Mouse (Mus musculus) erythroid progenitor cell, adult 5-6 weeks (primary cell): ENCODE measurements around the gene Lmod3. TPM values are rescaled to one million over a fixed set of nuclear protein-coding genes. Genes with fewer than 3 reads are reported as not detected.
"Not testable (repeated sequence)": the region's sequence is repeated elsewhere in the genome, so short reads cannot be mapped to it uniquely, and the experiment has no call there.

Experiments
- ATAC-seq: replicated peaks from 2 replicates; pipeline ENCODE4 v1.8.0; 2016; ENCODE audit warnings: moderate number of reproducible peaks, mild to moderate bottlenecking, moderate TSS enrichment, inconsistent platforms; ENCODE audit not compliant: poor library complexity, low FRiP score, severe bottlenecking
- total RNA-seq, 2 experiments: library from RNA; stranded (forward) in 1 of 2; stranded (reverse) in 1 of 2; fragments of 150-400 nt in 1 of 2; fragments of 186-747, 209-891 nt in 1 of 2; gene quantifications; 2 replicates each; pipeline versions ENCODE4 v1.2.3 to v1.2.4; 2015 to 2017; ENCODE audit warnings: low replicate concordance in 2 of 2

Lmod3 gene
- total RNA-seq, 2 experiments from 2014 or later: not detected

- no peak for ATAC-seq
Observed at GRCm38 (mm10) chr6:97278014-97278787, 25.6 kb upstream of the Lmod3 start.

GRCm38 (mm10) chr6:97276890-97277497 is 24.4 kb upstream of the Lmod3 start:
- no peak for ATAC-seq

DNA sequence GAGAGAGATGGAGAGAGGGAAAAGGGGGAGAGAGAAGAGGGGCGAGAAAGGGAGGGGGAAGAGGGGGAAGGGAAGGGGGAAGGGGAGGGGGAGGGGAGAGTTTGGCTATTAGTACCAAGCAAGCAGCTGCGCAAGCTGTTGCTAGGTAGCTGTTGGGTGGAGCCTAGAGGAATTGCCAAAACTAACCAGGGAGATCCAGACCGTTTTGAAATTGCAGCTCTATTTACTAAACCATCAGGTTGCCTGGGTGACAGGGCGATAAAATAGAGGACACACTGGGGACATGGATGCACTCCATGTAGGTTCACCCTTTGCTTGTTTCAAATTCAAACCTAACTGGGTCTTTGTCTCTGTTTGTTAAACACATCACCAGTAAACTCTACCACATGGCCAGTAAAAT is 23.8 kb upstream of the Lmod3 start:
- no peak for ATAC-seq

DNA sequence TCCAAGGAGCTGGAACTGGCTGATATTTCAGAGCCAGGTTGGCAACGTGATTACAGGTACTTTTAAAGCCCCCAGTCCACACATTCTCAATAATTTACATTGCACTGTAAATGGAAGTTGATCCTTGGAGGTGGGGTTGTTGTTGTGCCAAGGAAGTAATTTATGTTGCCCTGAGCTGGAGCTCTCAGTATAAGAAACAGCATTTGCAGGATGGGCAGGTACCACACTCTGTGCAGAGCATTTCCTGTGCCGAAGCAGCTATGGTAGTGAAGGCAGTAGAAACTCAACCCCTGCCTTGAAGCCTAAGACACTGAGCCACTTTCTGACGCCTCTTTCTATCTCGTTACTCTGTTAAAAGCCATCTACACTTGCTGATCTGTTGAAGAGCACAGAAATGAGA is 23.2 kb upstream of the Lmod3 start:
- no peak for ATAC-seq

DNA sequence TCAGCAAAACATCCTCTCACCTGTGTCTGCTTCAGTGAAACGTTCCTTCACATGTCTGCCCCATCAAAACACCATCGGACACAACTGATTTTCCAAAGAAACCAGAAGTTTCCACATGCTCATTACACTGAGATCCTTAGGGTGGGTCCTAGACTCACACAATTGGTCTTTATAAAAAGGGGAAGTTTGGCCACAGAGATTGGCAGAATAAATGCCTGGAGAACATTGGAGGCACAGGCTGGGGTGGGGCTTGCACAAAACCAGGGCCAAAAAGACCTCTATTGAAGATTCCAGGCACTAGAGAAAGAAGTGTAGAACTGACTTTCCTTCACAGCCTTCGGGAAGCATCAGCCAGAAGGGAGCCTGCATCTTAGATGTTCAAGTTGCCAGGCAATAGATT is 21.2 kb upstream of the Lmod3 start:
- ATAC-seq: no peak

DNA sequence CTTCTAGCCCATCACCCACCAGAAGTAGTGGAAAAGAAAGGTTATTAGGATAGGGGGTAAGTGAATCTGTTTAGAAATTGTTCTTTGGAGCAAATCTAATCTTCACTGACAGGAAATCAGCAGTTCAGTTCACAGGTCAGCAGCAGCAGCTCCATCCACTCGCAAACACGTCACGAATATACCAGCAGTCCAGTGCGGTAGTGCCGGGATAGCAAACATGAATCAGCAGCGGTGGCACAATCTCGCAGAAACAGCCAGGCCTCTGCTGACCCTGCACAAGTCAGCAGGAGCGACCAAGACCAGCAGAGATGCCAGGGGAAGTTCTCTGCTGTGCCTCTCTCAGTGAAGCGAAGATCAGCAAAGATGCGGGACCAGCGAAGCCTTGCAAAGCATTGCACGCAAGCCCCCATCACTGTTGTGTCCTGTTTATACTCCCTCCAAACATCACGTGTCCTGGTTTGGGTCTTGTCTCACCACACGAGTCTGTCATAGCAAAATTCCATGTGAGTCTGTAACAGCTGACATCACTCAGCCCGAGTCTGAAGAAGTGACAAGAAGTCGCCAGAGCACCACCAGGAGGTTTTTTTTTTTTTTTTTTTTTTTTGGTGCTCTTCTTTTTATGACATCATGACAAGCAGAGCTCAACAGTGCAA is 20.6 kb upstream of the Lmod3 start:
- no peak for ATAC-seq

DNA sequence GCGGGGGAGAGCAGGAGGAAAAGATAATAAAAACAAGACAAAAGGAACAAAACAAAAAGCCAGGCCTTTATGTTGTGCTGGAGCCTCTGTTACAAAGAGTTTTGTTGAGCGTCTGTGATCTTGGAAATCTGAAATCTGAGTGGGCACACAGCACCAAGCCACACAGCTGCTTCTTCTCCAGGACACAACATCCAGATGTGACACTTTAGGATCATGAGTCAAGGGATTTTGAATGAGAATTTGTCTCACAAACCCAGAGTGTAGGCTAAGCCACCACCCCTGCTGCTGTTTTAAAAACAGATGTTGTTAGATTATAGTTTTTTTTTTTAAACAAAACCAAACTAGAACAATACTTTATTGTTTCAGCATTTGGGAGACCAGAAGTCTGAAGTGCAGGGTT is 19.8 kb upstream of the Lmod3 start:
- no peak for ATAC-seq

GRCm38 (mm10) chr6:97269596-97269995 is 17.0 kb upstream of the Lmod3 start:
- ATAC-seq: no peak

- no peak for ATAC-seq
Observed at GRCm38 (mm10) chr6:97267132-97267531, 14.6 kb upstream of the Lmod3 start.

DNA sequence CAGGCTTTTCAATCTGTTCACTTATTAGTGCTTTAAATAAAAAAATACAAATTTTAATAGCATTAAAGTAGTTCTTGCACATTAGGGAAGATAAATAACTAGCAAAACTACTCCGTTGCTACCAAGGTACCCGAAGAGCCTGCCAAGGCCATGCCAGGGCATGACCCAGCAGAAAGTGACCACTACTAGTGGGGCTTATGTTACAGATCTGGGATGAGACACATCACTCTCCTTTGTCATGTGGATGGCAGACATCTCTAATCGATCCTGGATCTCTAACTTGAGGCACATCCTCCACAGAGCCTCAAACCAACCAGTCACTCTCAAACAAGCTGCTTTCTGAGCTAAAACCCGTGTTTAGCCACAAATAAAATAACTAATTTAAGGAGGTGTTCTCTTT is 14.1 kb upstream of the Lmod3 start:
- ATAC-seq: no peak

DNA sequence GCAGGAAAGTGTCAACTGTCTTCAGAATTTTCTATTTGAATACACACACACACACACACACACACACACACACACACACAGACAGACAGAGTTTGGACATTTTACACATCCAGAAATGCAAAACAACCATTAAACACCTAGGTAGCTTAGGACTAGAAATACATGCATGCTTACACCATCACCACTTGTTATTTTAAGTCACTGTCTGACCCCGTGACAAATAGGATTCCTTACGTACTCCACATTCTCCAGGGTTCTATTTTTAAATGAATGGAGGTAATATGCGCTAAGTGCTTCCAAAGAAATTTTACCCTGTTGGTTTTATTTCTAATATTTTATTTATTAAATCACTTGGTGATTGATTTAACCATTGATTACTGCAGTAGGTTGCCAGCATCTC is 13.1 kb upstream of the Lmod3 start:
- ATAC-seq: no peak

GRCm38 (mm10) chr6:97265240-97265639 is 12.7 kb upstream of the Lmod3 start:
- ATAC-seq: no peak

GRCm38 (mm10) chr6:97263750-97264149 is 11.2 kb upstream of the Lmod3 start:
- ATAC-seq: not testable (repeated sequence)

DNA sequence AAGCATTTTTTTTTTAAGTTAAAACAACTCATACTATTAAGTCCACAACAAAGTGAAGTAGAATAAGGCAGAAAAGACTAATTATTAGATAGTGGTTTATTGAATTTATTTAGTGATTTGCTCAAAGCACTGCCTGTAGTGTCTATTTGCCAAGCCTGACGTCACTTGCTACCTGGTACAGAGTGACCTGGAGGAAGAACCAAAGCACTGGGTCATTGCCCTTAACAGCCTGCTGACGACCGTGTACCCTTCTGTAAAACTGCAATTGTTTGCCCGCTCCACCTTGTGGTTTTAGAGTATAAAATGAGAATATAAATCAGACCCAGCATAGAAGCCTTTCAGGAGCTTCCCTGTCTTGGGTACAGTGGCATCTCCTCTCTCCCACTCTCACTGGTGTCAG is 9.7 kb upstream of the Lmod3 start:
- no peak for ATAC-seq

DNA sequence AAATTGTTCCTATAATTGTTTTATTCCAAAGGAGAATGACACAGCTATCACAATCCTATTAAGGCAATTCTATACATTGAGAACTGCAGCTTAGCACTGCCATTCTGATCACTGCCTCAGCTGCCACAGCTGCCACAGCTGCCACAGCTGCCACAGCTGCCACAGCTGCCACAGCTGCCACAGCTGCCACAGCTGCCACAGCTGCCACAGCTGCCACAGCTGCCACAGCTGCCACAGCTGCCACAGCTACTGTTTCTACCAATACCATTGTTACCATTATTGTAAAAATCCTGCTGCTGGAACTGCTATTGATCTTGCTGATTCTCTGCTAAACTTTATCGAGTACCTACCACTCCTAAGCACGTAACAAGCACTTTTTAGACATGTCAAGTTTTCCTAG is 7.4 kb upstream of the Lmod3 start:
- ATAC-seq: not testable (repeated sequence)

- no peak for ATAC-seq
Observed at GRCm38 (mm10) chr6:97258489-97258888, 5.9 kb upstream of the Lmod3 start.

DNA sequence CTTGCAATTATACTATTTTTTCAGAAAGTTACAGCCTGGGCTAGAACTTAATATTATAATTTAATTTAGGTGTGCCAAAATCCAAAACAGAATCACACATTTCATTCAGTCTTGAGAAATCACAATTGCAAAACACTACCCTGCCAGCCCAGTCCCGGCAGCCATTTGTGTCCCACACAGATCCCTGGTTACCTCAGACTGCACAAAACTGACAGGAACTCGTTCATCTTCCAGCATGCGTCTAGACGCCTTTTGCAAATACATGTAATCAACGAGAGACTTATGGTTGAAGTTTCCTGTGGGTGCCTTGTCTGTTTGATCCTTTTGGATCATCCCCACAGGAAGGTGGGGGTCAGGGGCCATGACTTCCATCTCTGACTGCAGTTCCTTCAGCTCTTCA is 473 bp downstream of the Lmod3 start:
- no peak for ATAC-seq

- ATAC-seq: no peak; the same call in 1 of the 2 replicates
Observed at GRCm38 (mm10) chr6:97250966-97251365, 1.6 kb downstream of the Lmod3 start.

GRCm38 (mm10) chr6:97245200-97245599 is 7.4 kb downstream of the Lmod3 start:
- ATAC-seq: no peak

DNA sequence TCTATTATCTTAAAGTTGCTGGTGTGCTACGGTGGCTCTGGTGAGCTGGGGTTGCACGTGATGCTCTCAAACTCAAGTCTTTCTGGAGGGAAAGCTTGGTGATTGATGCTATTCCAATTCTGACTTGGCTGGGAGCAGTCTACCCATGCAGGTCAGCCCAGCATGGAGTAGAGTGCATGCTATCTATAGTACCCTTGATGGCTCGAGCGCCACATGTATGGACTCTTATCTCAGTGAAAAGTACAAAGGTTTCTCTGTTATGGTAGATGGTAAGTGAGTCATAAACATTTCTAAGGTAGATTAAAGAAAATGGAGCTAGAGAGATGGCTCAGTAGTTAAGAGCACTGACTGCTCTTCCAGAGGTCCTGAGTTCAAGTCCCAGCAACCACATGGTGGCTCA is 10.0 kb downstream of the Lmod3 start:
- no peak for ATAC-seq

DNA sequence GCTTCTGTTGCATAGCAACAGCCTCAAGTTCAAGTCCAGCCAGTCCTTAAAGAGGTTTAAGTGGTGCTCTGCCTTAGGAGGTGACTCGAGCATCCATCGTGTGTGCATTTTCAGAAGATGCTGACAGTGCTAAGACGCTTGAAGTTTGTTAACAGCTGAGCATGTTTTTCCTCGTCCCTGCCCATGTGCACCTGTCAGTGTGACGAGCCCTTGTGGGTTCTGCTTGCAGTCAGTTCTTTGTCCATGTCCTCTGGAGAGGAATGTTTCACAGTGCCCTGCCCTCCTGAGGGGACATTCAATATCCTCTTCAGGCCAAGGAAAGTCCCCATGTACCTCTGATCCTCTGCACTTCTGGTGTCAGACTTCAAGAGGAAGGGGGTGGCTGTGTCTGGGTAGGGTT is 12.5 kb downstream of the Lmod3 start:
- no peak for ATAC-seq
